Mouse (Mus musculus): ENCODE data around the gene Msh6. TPM values are rescaled to one million over a fixed set of nuclear protein-coding genes. Genes with fewer than 3 reads are reported as not detected.
"Not testable (repeated sequence)": the region's sequence is repeated elsewhere in the genome, so short reads cannot be mapped to it uniquely, and the experiment has no call there.

Gene Msh6
- polyA plus RNA-seq, 1 experiment: 3.2 TPM

GRCm38 (mm10) chr17:87963081-87964075 lies 11.5 kb upstream of the Msh6 start:
- WGBS: 86% methylated on average over 14 of the region's 14 CpGs
- no peak for TF ChIP-seq POLR2A (IDR thresholded peaks at IDR 0.05; ENCODE audit: borderline replicate concordance, extremely low read depth, low read depth, low read length)
- TF ChIP-seq CTCF (IDR thresholded peaks at IDR 0.05; ENCODE audit: insufficient read depth, low read length): no peak
- no peaks in the 10 kb centered on the region for H3K4me1 ChIP-seq (ENCODE audit: control insufficient read depth, insufficient read depth, low read length)
- DNase-seq: no peak
- H3K4me3 ChIP-seq (replicated peaks; ENCODE audit: extremely low read depth, low read depth, low read length): no peak overlapping the region

GRCm38 (mm10) chr17:87968483-87968926 lies 6.4 kb upstream of the Msh6 start:
- H3K4me3 ChIP-seq (replicated peaks; ENCODE audit: extremely low read depth, low read depth, low read length); H3K4me1 ChIP-seq (ENCODE audit: control insufficient read depth, insufficient read depth, low read length): not testable (repeated sequence)
- WGBS: 36% methylated on average over 6 of the region's 8 CpGs
- DNase-seq: peak; percentile 21

GRCm38 (mm10) chr17:87971696-87972591 lies 2.9 kb upstream of the Msh6 start:
- not testable (repeated sequence) for H3K4me3 ChIP-seq (replicated peaks; ENCODE audit: extremely low read depth, low read depth, low read length); DNase-seq; H3K4me1 ChIP-seq (ENCODE audit: control insufficient read depth, insufficient read depth, low read length)
- 72% methylated on average over 15 of the region's 15 CpGs for WGBS

- H3K4me1 ChIP-seq (ENCODE audit: control insufficient read depth, insufficient read depth, low read length): no peaks in the 10 kb centered on the region
- 73% methylated on average over 5 of the region's 5 CpGs for WGBS
- no peak for TF ChIP-seq CTCF (IDR thresholded peaks at IDR 0.05; ENCODE audit: insufficient read depth, low read length)
- no peak for TF ChIP-seq POLR2A (IDR thresholded peaks at IDR 0.05; ENCODE audit: borderline replicate concordance, extremely low read depth, low read depth, low read length)
- H3K4me3 ChIP-seq (replicated peaks; ENCODE audit: extremely low read depth, low read depth, low read length): no peak overlapping the region
- DNase-seq: no peak
These were observed 2.0 kb upstream of the Msh6 start for GRCm38 (mm10) chr17:87972856-87973255.

- Histone ChIP-seq H3K4me1 (ENCODE audit: control insufficient read depth, insufficient read depth, low read length) (no peaks in the 10 kb centered on the region), H3K4me3 (replicated peaks; ENCODE audit: extremely low read depth, low read depth, low read length) (no peak overlapping the region)
- no peak for DNase-seq
- TF ChIP-seq CTCF (IDR thresholded peaks at IDR 0.05; ENCODE audit: insufficient read depth, low read length) (no peak), POLR2A (IDR thresholded peaks at IDR 0.05; ENCODE audit: borderline replicate concordance, extremely low read depth, low read depth, low read length) (no peak)
- WGBS: 68% methylated on average over 10 of the region's 10 CpGs
These were observed 1.3 kb upstream of the Msh6 start for GRCm38 (mm10) chr17:87973261-87974167.

GRCm38 (mm10) chr17:87975229-87975853 lies 479 bp downstream of the Msh6 start:
- TF ChIP-seq POLR2A (IDR thresholded peaks at IDR 0.05; ENCODE audit: borderline replicate concordance, extremely low read depth, low read depth, low read length) (no peak), CTCF (IDR thresholded peaks at IDR 0.05; ENCODE audit: insufficient read depth, low read length) (no peak)
- H3K4me3 ChIP-seq (replicated peaks; ENCODE audit: extremely low read depth, low read depth, low read length): peak overlapping the region; percentile 87
- WGBS: under 1% methylated on average over 67 of the region's 68 CpGs
- DNase-seq: no peak
- H3K4me1 ChIP-seq (ENCODE audit: control insufficient read depth, insufficient read depth, low read length): no peaks in the 10 kb centered on the region

- TF ChIP-seq POLR2A (IDR thresholded peaks at IDR 0.05; ENCODE audit: borderline replicate concordance, extremely low read depth, low read depth, low read length) (no peak), CTCF (IDR thresholded peaks at IDR 0.05; ENCODE audit: insufficient read depth, low read length) (no peak)
- DNase-seq: no peak
- no peaks in the 10 kb centered on the region for H3K4me1 ChIP-seq (ENCODE audit: control insufficient read depth, insufficient read depth, low read length)
- H3K4me3 ChIP-seq (replicated peaks; ENCODE audit: extremely low read depth, low read depth, low read length): no peak overlapping the region
- WGBS: 74% methylated on average over 9 of the region's 9 CpGs
These were observed 1.4 kb downstream of the Msh6 start for GRCm38 (mm10) chr17:87976154-87976806.

- H3K4me1 ChIP-seq (ENCODE audit: control insufficient read depth, insufficient read depth, low read length); H3K4me3 ChIP-seq (replicated peaks; ENCODE audit: extremely low read depth, low read depth, low read length); DNase-seq: not testable (repeated sequence)
- WGBS: 88% methylated on average over 4 of the region's 4 CpGs
These were observed 2.1 kb downstream of the Msh6 start for GRCm38 (mm10) chr17:87976927-87977326.

GRCm38 (mm10) chr17:87979696-87980095 lies 4.8 kb downstream of the Msh6 start:
- DNase-seq; H3K4me3 ChIP-seq (replicated peaks; ENCODE audit: extremely low read depth, low read depth, low read length); H3K4me1 ChIP-seq (ENCODE audit: control insufficient read depth, insufficient read depth, low read length): not testable (repeated sequence)
- WGBS: 58% methylated on average over 1 of the region's 1 CpGs
